Mouse (Mus musculus) naive thymus-derived CD4-positive, alpha-beta T cell, adult 5 months (primary cell): ENCODE measurements around the gene Gm4491. TPM values are rescaled to one million over a fixed set of nuclear protein-coding genes. Genes with fewer than 3 reads are reported as not detected.

Experiments
- polyA plus RNA-seq: library from polyadenylated mRNA; unstranded; fragments of 100-300 nt; shearing (Covaris generic); gene quantifications from one replicate; pipeline ENCODE4 v1.2.1, GENCODE M21; 2017

Gm4491 gene
- polyA plus RNA-seq: not detected

GRCm38 (mm10) chr14:57115823-57116544, at the start of gene Gm4491:
TSS of gene Gm4491 (minus strand) at chr14:57115883.

GRCm38 (mm10) chr14:57133161-57133661, 17.5 kb upstream of the Gm4491 start, which contains the start of gene Gjb6:
TSS of gene Gjb6 (minus strand) at chr14:57133611.

GRCm38 (mm10) chr14:57104106-57105023, 11.3 kb downstream of the Gm4491 start, which contains the start of gene Gjb2:
TSS of gene Gjb2 (minus strand) at chr14:57104702.

Other genes with a start within 250 kb of the Gm4491 start
- 84.5 TPM for gene Zmym2, start 229.2 kb downstream of the Gm4491 start, polyA plus RNA-seq
- 0.21 TPM for gene Gja3, start 57.8 kb downstream of the Gm4491 start, polyA plus RNA-seq
- gene Gjb2, start 11.2 kb downstream of the Gm4491 start, polyA plus RNA-seq: not detected
- gene Gjb6, start 17.7 kb upstream of the Gm4491 start, polyA plus RNA-seq: not detected